Mouse (Mus musculus) bone marrow macrophage, adult 2 months (primary cell): ENCODE results near the gene Slbp.

ENCODE experiments used
- CTCF ChIP-seq: IDR thresholded peaks from 2 replicates; pipeline ENCODE4 v1.5.1; 2012; ENCODE audit warnings: low read depth, mild to moderate bottlenecking, low read length, moderate library complexity
- POLR2A ChIP-seq: IDR thresholded peaks from 2 replicates; pipeline ENCODE4 v1.6.1; 2012; ENCODE audit warnings: mild to moderate bottlenecking, low read depth, low read length, borderline replicate concordance

DNA sequence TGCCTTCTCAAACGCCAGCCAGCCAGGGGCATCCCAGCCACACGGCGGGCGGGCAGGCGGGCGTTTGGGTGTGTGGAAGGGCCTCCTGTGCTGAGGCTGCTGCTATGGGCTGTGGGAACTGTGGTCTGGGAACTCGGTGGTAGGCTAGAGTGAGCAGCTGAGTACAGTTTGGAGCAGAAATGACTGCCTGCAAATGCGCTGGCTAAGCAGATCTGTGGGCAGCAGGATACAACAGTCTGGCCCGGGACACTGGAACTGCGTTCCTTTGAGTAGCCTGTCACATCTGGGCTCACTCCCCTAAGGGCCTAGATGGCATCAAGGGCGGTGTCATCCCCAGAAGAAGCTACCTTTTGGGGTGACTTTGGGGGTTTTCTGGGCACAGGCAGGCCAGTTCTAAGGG lies 49.5 kb upstream of the Slbp start:
- TF ChIP-seq CTCF (no peak), POLR2A (no peak)
